In genomic region chr19:10598188-10598587, GRCm38 (mm10) we compare ENCODE assay signal across 10 mouse cellular contexts. TPM values are rescaled to one million over a fixed set of nuclear protein-coding genes. Genes with fewer than 3 reads are reported as not detected.
A peak's percentile ranks its signal among the peaks of the same experiment; 100 is the strongest.
DNase-seq lines count a peak whose midpoint lies in the region; ATAC-seq lines count a peak whose summit lies in the region.
"Had no signal": no experiment of that assay in that cellular context is flagged by ENCODE, and none has a peak within 500 bp of the region (broad histone marks: within the 10 kb centered on the region; RNA-seq: fewer than 3 reads in every experiment).

No protein-coding gene starts in this region.

- peak; percentile 16 to 24 for DNase-seq in layer of hippocampus, postnatal 10 days (ENCODE audit: low spot score in 2 of 2)
- DNase-seq in layer of hippocampus, adult 9-10 months (ENCODE audit: low spot score), result no peak
- peak; percentile 21 to 22 for DNase-seq in CD8-positive naive resting alpha-beta T cell, adult 2 months (ENCODE audit: low read depth in 2 of 2, low spot score in 2 of 2)
- DNase-seq in MEL-GATA-1-ER (ENCODE audit: extremely low read depth, low read depth), result peak; percentile 28
- DNase-seq in frontal cortex, postnatal 14 days (ENCODE audit: low spot score in 2 of 2), result no peak
- no peak for DNase-seq in heart, adult 8-10 months (ENCODE audit: low spot score)
- DNase-seq: gastrocnemius, postnatal 36 days; midbrain, embryonic 14.5 days; right cerebral cortex, adult 18-20 months had no signal

- peak; percentile 71 for ATAC-seq in megakaryocyte progenitor cell, adult 5-6 weeks (replicated peaks; ENCODE audit: poor library complexity)

RNA-seq across cellular contexts. Expression of gene Ddb1, which starts 6.9 kb away (rescaled TPM):
- 100 to 1,000 TPM; 196 to 215 TPM for total RNA-seq in layer of hippocampus, postnatal 10 days (2021)
- total RNA-seq in megakaryocyte progenitor cell, adult 5-6 weeks (2015), result 102 and 114 TPM in 2 replicates
- total RNA-seq in megakaryocyte progenitor cell, adult 5-6 weeks (2017), result 343 and 424 TPM in 2 replicates
- total RNA-seq in heart, adult 8-10 months (2022), result 100 to 1,000 TPM; 132 to 146 (median 139) TPM

RNA-seq across cellular contexts. Expression of gene Tkfc, which starts 7.3 kb away (rescaled TPM):
- total RNA-seq in layer of hippocampus, postnatal 10 days (2021), result 10 to 100 TPM; 27.7 to 28.6 TPM
- 7.7 and 11.1 TPM in 2 replicates for total RNA-seq in megakaryocyte progenitor cell, adult 5-6 weeks (2015)
- 5.5 and 5.9 TPM in 2 replicates for total RNA-seq in megakaryocyte progenitor cell, adult 5-6 weeks (2017)
- total RNA-seq in heart, adult 8-10 months (2022), result 10 to 100 TPM in 2 of 4 experiments, 1 to 10 TPM in 2; 9.4 to 11.3 (median 10.2) TPM

RNA-seq across cellular contexts. Expression of gene Tmem138, which starts 21.0 kb away (rescaled TPM):
- total RNA-seq in layer of hippocampus, postnatal 10 days (2021), result 10 to 100 TPM; 11.7 to 15.3 TPM
- total RNA-seq in megakaryocyte progenitor cell, adult 5-6 weeks (2015), result 37.8 and 38.7 TPM in 2 replicates
- 8.2 and 10.5 TPM in 2 replicates for total RNA-seq in megakaryocyte progenitor cell, adult 5-6 weeks (2017)
- 1 to 10 TPM; 1.6 to 4.0 (median 2.3) TPM for total RNA-seq in heart, adult 8-10 months (2022)

RNA-seq across cellular contexts. Expression of gene Cyb561a3, which starts 21.2 kb away (rescaled TPM):
- 10 to 100 TPM; 13.6 to 17.3 TPM for total RNA-seq in layer of hippocampus, postnatal 10 days (2021)
- total RNA-seq in megakaryocyte progenitor cell, adult 5-6 weeks (2015), result 27.5 and 28.6 TPM in 2 replicates
- total RNA-seq in megakaryocyte progenitor cell, adult 5-6 weeks (2017), result 28.8 and 29.6 TPM in 2 replicates
- 10 to 100 TPM; 11.1 to 12.9 (median 12.0) TPM for total RNA-seq in heart, adult 8-10 months (2022)

RNA-seq across cellular contexts. Expression of gene Vwce, which starts 35.8 kb away (rescaled TPM):
- 1 to 10 TPM; 1.0 to 2.3 TPM for total RNA-seq in layer of hippocampus, postnatal 10 days (2021)
- total RNA-seq in megakaryocyte progenitor cell, adult 5-6 weeks (2015), result 0.10 TPM in 2 replicates
- total RNA-seq in megakaryocyte progenitor cell, adult 5-6 weeks (2017), result 0.51 TPM in 1 of 2 replicates, not detected in the other
- total RNA-seq in heart, adult 8-10 months (2022), result not detected
- total RNA-seq: gastrocnemius, postnatal 36 days had no signal

Comparison
In these comparisons a context has a peak if more than half of its experiments do, and no peak if none do; other contexts are left out.
1. DNase-seq: peak in layer of hippocampus, postnatal 10 days (2 of 2), CD8-positive naive resting alpha-beta T cell, adult 2 months (2 of 2) and MEL-GATA-1-ER (single experiment); none in layer of hippocampus, adult 9-10 months (single experiment), frontal cortex, postnatal 14 days (0 of 2) and heart, adult 8-10 months (single experiment).